Comparison of ENCODE assay signal across 8 mouse cellular contexts in genomic region chr7:105810877-105811489, GRCm38 (mm10). TPM values are rescaled to one million over a fixed set of nuclear protein-coding genes. Genes with fewer than 3 reads are reported as not detected.
DNase-seq lines count a peak whose midpoint lies in the region; ATAC-seq and TF ChIP-seq lines count a peak whose summit lies in the region.

Mrpl17 (minus strand) TSS chr7:105811099.

- peak within 1 kb of the TSS; percentile 64 for H3K4me2 ChIP-seq in embryonic facial prominence, embryonic 15.5 days (replicated peaks)
- peak within 1 kb of the TSS; percentile 72 for H3K4me2 ChIP-seq in limb, embryonic 14.5 days (replicated peaks; ENCODE audit: low read depth, low read length, severe bottlenecking)
- H3K4me2 ChIP-seq in midbrain, postnatal 0 days (ENCODE audit: low read depth, low read length, poor library complexity, severe bottlenecking), result peak within 1 kb of the TSS; percentile 71

- peak within 1 kb of the TSS; percentile 86 for H3K9ac ChIP-seq in embryonic facial prominence, embryonic 15.5 days
- H3K9ac ChIP-seq in limb, embryonic 14.5 days (ENCODE audit: low read depth, low read length, severe bottlenecking), result peak within 1 kb of the TSS; percentile 97
- H3K9ac ChIP-seq in midbrain, postnatal 0 days (replicated peaks; ENCODE audit: low read length, poor library complexity, severe bottlenecking), result peak within 1 kb of the TSS; percentile 83

- H3K27ac ChIP-seq in bone marrow, adult 2 months (ENCODE audit: control insufficient read depth, insufficient read depth, low read depth, low read length, poor library complexity), result peak within 1 kb of the TSS; percentile 74
- peak within 1 kb of the TSS; percentile 86 for H3K27ac ChIP-seq in embryonic facial prominence, embryonic 15.5 days (replicated peaks)
- H3K27ac ChIP-seq in limb, embryonic 14.5 days (replicated peaks; ENCODE audit: low read depth, low read length), result peak within 1 kb of the TSS; percentile 94
- H3K27ac ChIP-seq in midbrain, postnatal 0 days (ENCODE audit: low read depth, low read length), result peak within 1 kb of the TSS; percentile 86

- no peaks in the 10 kb centered on the region; the same call in 1 of the 2 replicates for H3K9me3 ChIP-seq in embryonic facial prominence, embryonic 15.5 days (replicated peaks)
- H3K9me3 ChIP-seq in limb, embryonic 14.5 days (ENCODE audit: control insufficient read depth, low read length), result no peaks in the 10 kb centered on the region
- H3K9me3 ChIP-seq in midbrain, postnatal 0 days (ENCODE audit: low read length), result no peaks in the 10 kb centered on the region

- DNase-seq in 416B (ENCODE audit: low read depth), result peak; percentile 99
- peak; percentile 100 for DNase-seq in heart, adult 8-10 months (ENCODE audit: low spot score)
- peak; percentile 100 for DNase-seq in kidney, adult 9 months
- peak; percentile 98 for DNase-seq in limb, embryonic 14.5 days (ENCODE audit: low spot score)
- DNase-seq in midbrain, postnatal 0 days (ENCODE audit: low spot score), result peak; percentile 99
- peak; percentile 99 to 100 for DNase-seq in spleen, postnatal 14 days (ENCODE audit: low spot score in 2 of 2)

- H3K4me3 ChIP-seq in bone marrow, adult 2 months (replicated peaks; ENCODE audit: control insufficient read depth, low read depth, low read length), result peak within 1 kb of the TSS; percentile 96
- peak within 1 kb of the TSS; percentile 67 for H3K4me3 ChIP-seq in embryonic facial prominence, embryonic 15.5 days (replicated peaks)
- peak within 1 kb of the TSS; percentile 92 for H3K4me3 ChIP-seq in limb, embryonic 14.5 days (replicated peaks; ENCODE audit: low read length)
- peak within 1 kb of the TSS; percentile 80 for H3K4me3 ChIP-seq in midbrain, postnatal 0 days (ENCODE audit: low read depth, low read length)

- peak; percentile 75; the same call in 1 of the 2 replicates for TF ChIP-seq POLR2A in bone marrow, adult 2 months (IDR thresholded peaks at IDR 0.05; ENCODE audit: borderline replicate concordance, control insufficient read depth, low read depth, low read length)
- TF ChIP-seq POLR2A in limb, embryonic 14.5 days (IDR thresholded peaks at IDR 0.05; ENCODE audit: borderline replicate concordance, extremely low read depth, insufficient read depth, insufficient read length), result peak; percentile 85; the same call in 1 of the 2 replicates

- peak; percentile 82 for TF ChIP-seq CTCF in bone marrow, adult 2 months (IDR thresholded peaks at IDR 0.05; ENCODE audit: control insufficient read depth, insufficient read depth, low read length)
- TF ChIP-seq CTCF in midbrain, postnatal 0 days (IDR thresholded peaks at IDR 0.05), result peak; percentile 95

- H3K4me1 ChIP-seq in bone marrow, adult 2 months (ENCODE audit: control insufficient read depth, insufficient read depth, low read length), result no peaks in the 10 kb centered on the region; the same call in 1 of the 2 replicates
- peaks cover 8% of the 10 kb centered on the region for H3K4me1 ChIP-seq in embryonic facial prominence, embryonic 15.5 days
- peaks cover 7% of the 10 kb centered on the region for H3K4me1 ChIP-seq in limb, embryonic 14.5 days (ENCODE audit: control insufficient read depth, insufficient read depth, low read length)
- H3K4me1 ChIP-seq in midbrain, postnatal 0 days (ENCODE audit: insufficient read depth, low read length), result peaks cover 6% of the 10 kb centered on the region

- ATAC-seq in embryonic facial prominence, embryonic 15.5 days (ENCODE audit: insufficient number of reproducible peaks, low FRiP score, low TSS enrichment, low read depth), result peak; percentile 98
- peak; percentile 99 for ATAC-seq in limb, embryonic 14.5 days (ENCODE audit: low FRiP score, low read depth)
- ATAC-seq in midbrain, postnatal 0 days (ENCODE audit: low FRiP score), result peak; percentile 98

- H3K36me3 ChIP-seq in embryonic facial prominence, embryonic 15.5 days, result peaks cover 14% of the 10 kb centered on the region
- peaks cover 20% of the 10 kb centered on the region for H3K36me3 ChIP-seq in limb, embryonic 14.5 days (ENCODE audit: control insufficient read depth, insufficient read depth, low read length)
- H3K36me3 ChIP-seq in midbrain, postnatal 0 days (ENCODE audit: insufficient read depth, low read length), result peaks cover 4% of the 10 kb centered on the region; the same call in 1 of the 2 replicates

- WGBS in bone marrow, adult 2 months, result under 1% methylated on average over 52 of the region's 52 CpGs
- WGBS in embryonic facial prominence, embryonic 15.5 days, result under 1% methylated on average over 50 of the region's 52 CpGs
- WGBS in limb, embryonic 14.5 days, result under 1% methylated on average over 36 of the region's 52 CpGs
- WGBS in midbrain, postnatal 0 days, result under 1% methylated on average over 45 of the region's 52 CpGs

- no peaks in the 10 kb centered on the region for H3K27me3 ChIP-seq in embryonic facial prominence, embryonic 15.5 days
- no peaks in the 10 kb centered on the region for H3K27me3 ChIP-seq in limb, embryonic 14.5 days (ENCODE audit: control insufficient read depth, insufficient read depth, low read length)
- H3K27me3 ChIP-seq in midbrain, postnatal 0 days (ENCODE audit: insufficient read depth, low read length), result no peaks in the 10 kb centered on the region

RNA-seq across cellular contexts. Expression of gene Mrpl17, which starts in this region (rescaled TPM):
- 37.5 and 42.2 TPM in 2 replicates for polyA plus RNA-seq in bone marrow, adult 2 months (2011; ENCODE audit: insufficient read depth, insufficient read length, low replicate concordance, missing spikeins)
- 345 and 355 TPM in 2 replicates for polyA plus RNA-seq in embryonic facial prominence, embryonic 15.5 days (2015; fragmentation: Nextera tagmentation; extraction: Ambion mirVana)
- total RNA-seq in heart, adult 8-10 months (2022), result 100 to 1,000 TPM; 123 to 132 (median 127) TPM
- polyA plus RNA-seq in limb, embryonic 14.5 days (2012; rRNA removed), result 247 and 307 TPM in 2 replicates
- polyA plus RNA-seq in limb, embryonic 14.5 days (2014; fragmentation: Nextera tagmentation; extraction: Ambion mirVana), result 315 and 337 TPM in 2 replicates
- total RNA-seq in midbrain, postnatal 0 days (2014; rRNA removed), result 16.6 and 18.6 TPM in 2 replicates
- 173 and 192 TPM in 2 replicates for polyA plus RNA-seq in midbrain, postnatal 0 days (2015; fragmentation: Nextera tagmentation; extraction: Ambion mirVana)

Comparison
In these comparisons a context has a peak if more than half of its experiments do, and no peak if none do; other contexts are left out.
1. Peak in every context shown above with its lines: DNase-seq, ATAC-seq, H3K4me3 ChIP-seq and H3K27ac ChIP-seq.